Mouse (Mus musculus) hindbrain, embryonic 16.5 days (tissue): ENCODE data around the gene Ddx56. TPM values are rescaled to one million over a fixed set of nuclear protein-coding genes. Genes with fewer than 3 reads are reported as not detected.

ENCODE experiments used
- ATAC-seq: fragments of 200-750 bp; cut with Nextera tagmentation; 2 replicates; pipeline ENCODE4 v1.8.0; 2017; ENCODE audit warnings: moderate TSS enrichment, moderate library complexity
- H3K27ac ChIP-seq: fragments of 300-500 bp; sonication (generic); 2 replicates; pipeline ENCODE4 v1.5.1; 2014; ENCODE audit warnings: low read depth, mild to moderate bottlenecking, control low read depth, low read length, moderate library complexity
- H3K27me3 ChIP-seq: fragments of 300-500 bp; sonication (generic); replicated peaks from 2 replicates; pipeline ENCODE4 v1.6.1; 2014; ENCODE audit warnings: low read length; ENCODE audit not compliant: control insufficient read depth, insufficient read depth
- H3K36me3 ChIP-seq: fragments of 300-500 bp; sonication (generic); 2 replicates; pipeline ENCODE4 v1.6.1; 2014; ENCODE audit warnings: mild to moderate bottlenecking, low read length, moderate library complexity, mixed read lengths; ENCODE audit not compliant: control insufficient read depth, insufficient read depth
- H3K4me1 ChIP-seq: fragments of 300-500 bp; sonication (generic); 2 replicates; pipeline ENCODE4 v1.6.1; 2014; ENCODE audit warnings: low read depth, low read length; ENCODE audit not compliant: control insufficient read depth, insufficient read depth
- H3K4me2 ChIP-seq: fragments of 300-500 bp; sonication (generic); 2 replicates; pipeline ENCODE4 v1.6.1; 2014; ENCODE audit warnings: mild to moderate bottlenecking, low read length, control low read depth, moderate library complexity
- H3K4me3 ChIP-seq: fragments of 300-500 bp; sonication (generic); 2 replicates; pipeline ENCODE4 v1.5.1; 2014; ENCODE audit warnings: mild to moderate bottlenecking, low read length, control low read depth, moderate library complexity
- H3K9ac ChIP-seq: fragments of 300-500 bp; sonication (generic); 2 replicates; pipeline ENCODE4 v1.6.1; 2014; ENCODE audit warnings: low read depth, mild to moderate bottlenecking, control low read depth, low read length, moderate library complexity
- H3K9me3 ChIP-seq: fragments of 300-500 bp; sonication (generic); 2 replicates; pipeline ENCODE4 v1.6.1; 2014; ENCODE audit warnings: mild to moderate bottlenecking, low read length, moderate library complexity; ENCODE audit not compliant: control insufficient read depth
- WGBS: fragments of 180-500 bp; shearing (Covaris S2); extraction: QIAGEN DNeasy Blood & Tissue Kit; methylation state at CpG from one replicate; pipeline ENCODE4 v1.1.7; 2014; 5-methylcytosine and 5-hydroxymethylcytosine counted together
- polyA plus RNA-seq: library from polyadenylated mRNA; unstranded; fragments of >200 nt; fragmentation: Nextera tagmentation; extraction: Ambion mirVana; gene quantifications from 2 replicates; pipeline ENCODE4 v1.2.1, GENCODE M21; 2015

Ddx56 gene
- 69.5 and 71.3 TPM in 2 replicates for polyA plus RNA-seq

DNA sequence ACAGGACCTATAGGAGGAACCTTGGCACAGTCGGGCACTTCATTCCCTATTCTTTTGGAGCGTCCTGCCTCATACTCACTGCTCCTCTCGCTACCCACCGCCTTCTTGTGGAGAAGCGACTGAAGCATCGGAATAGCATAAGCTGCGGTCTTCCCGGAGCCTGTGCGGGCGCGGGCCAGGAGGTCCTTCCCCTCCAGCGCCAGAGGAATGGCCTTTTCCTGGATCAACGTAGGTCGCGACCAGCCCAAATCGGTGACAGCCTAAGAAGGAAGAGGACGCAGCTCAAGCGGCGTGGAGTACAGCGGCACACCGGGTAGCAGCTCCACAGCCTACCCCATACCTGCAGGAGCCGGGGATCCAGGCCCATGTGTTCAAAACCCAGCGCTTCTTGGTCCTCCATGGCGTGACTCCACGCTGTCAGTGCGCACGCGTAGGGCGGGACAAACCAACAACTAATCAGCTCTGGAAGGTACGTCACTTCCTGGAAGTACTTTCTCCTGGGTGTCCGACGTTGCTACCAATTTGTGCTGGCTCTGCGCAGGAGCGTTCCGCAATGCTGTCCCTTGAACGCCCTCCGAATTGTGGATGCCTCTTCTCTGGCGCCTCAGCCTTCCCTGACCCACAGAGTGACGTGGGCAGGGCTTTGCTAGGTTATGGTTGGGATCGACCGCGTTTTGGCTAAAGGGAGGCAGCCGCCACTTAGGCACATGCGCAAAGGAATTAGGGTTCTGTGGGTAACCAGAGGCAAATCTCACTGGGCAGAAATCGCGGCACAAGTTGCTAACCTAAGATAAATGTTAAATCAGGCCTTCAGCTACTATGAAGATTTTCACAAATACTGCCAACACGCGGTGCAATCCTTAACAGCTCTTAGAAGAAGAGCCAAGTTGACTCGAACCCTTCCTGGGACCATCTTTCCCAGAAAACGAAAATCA, at the start of gene Ddx56:
TSS of gene Ddx56 (minus strand) at position 453 of the 935 bp plus-strand sequence.
- Histone ChIP-seq H3K9me3 (no peaks in the 10 kb centered on the region), H3K27me3 (no peaks in the 10 kb centered on the region), H3K4me3 (peak within 1 kb of the TSS; percentile 64), H3K4me1 (peaks cover 16% of the 10 kb centered on the region), H3K36me3 (peaks cover 22% of the 10 kb centered on the region), H3K4me2 (peak within 1 kb of the TSS; percentile 90), H3K9ac (peak within 1 kb of the TSS; percentile 74), H3K27ac (peak within 1 kb of the TSS; percentile 94)
- peak; percentile 98 for ATAC-seq
- 2% methylated on average over 50 of the region's 50 CpGs for WGBS

DNA sequence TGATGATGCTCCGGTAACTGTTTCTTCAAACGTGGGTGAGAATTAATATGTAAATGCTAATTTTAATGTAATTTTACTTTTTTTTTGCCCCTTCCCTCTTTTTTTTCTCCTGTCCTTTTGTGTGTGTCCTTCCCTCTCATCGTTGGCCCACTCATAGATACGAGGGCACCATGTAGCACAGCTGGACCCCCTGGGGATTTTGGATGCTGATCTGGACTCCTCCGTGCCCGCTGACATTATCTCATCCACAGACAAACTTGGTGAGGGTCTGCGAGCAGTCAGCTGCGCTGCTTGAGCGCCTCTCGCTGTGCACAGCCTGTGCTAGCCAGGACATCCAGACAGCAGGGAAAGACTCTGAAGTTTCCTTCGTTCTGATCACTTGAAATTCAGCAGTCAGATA, 49.2 kb upstream of the Ddx56 start:
- no peak overlapping the region for H3K4me3 ChIP-seq
- no peaks in the 10 kb centered on the region for H3K9me3 ChIP-seq
- H3K27me3 ChIP-seq, result no peaks in the 10 kb centered on the region
- no peak overlapping the region for H3K27ac ChIP-seq
- peaks cover 13% of the 10 kb centered on the region for H3K36me3 ChIP-seq
- H3K9ac ChIP-seq, result no peak overlapping the region
- H3K4me1 ChIP-seq, result no peaks in the 10 kb centered on the region
- no peak for ATAC-seq
- 74% methylated on average over 11 of the region's 11 CpGs for WGBS
- H3K4me2 ChIP-seq, result no peak overlapping the region

DNA sequence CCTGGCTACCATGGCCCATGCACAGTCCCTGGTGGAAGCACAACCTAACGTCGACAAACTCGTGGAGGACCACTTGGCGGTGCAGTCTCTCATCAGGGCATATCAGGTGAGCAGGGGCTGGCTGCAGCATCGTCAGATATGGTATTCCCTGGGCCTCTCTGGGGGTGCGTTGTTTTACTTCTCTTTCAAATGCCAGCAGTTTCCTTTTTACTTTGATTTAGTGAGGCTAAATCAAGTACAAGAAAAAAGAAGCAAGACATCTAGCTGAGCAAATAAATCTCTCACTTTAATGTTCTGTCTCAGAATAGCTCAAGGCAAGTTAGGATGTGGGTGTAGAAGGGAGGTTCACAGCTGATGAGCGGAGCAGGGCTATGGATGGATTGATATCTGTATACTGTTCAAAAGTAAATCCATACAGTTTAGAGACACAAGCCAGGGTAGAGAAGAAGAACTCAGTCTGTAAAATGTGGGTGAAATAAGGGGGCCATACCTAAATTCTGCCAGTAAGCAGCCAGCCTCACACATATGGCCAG, 46.4 kb upstream of the Ddx56 start:
- Histone ChIP-seq H3K27me3 (no peaks in the 10 kb centered on the region), H3K4me3 (no peak overlapping the region), H3K4me1 (no peaks in the 10 kb centered on the region), H3K9me3 (no peaks in the 10 kb centered on the region), H3K9ac (no peak overlapping the region), H3K4me2 (no peak overlapping the region), H3K36me3 (peaks cover 17% of the 10 kb centered on the region), H3K27ac (no peak overlapping the region)
- no peak for ATAC-seq
- 87% methylated on average over 7 of the region's 7 CpGs for WGBS

DNA sequence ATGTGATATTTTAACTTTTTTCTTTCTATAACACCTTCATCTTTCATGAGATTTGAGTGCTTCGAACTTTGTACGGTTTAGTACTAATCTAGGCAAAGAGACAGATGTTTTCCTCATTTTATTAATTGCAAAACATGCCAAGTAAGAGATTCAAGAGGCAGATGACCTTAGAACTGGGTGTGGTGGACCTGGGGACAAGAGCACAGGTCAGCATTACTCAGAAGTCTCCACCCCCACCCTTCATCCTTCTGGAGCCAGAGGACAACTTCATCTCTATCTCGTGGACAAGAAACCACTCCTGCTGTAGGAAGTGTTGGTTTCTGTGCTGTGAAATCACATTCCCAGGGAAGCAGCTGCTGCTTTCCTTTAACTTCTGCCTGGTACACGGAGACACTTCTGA, 40.6 kb upstream of the Ddx56 start:
- no peak overlapping the region for H3K27ac ChIP-seq
- H3K9ac ChIP-seq, result no peak overlapping the region
- no peaks in the 10 kb centered on the region for H3K27me3 ChIP-seq
- H3K36me3 ChIP-seq, result peaks cover 4% of the 10 kb centered on the region; the same call in 1 of the 2 replicates
- no peak for ATAC-seq
- 92% methylated on average over 4 of the region's 4 CpGs for WGBS
- no peaks in the 10 kb centered on the region for H3K4me1 ChIP-seq
- no peaks in the 10 kb centered on the region for H3K9me3 ChIP-seq
- H3K4me3 ChIP-seq, result no peak overlapping the region
- H3K4me2 ChIP-seq, result no peak overlapping the region

DNA sequence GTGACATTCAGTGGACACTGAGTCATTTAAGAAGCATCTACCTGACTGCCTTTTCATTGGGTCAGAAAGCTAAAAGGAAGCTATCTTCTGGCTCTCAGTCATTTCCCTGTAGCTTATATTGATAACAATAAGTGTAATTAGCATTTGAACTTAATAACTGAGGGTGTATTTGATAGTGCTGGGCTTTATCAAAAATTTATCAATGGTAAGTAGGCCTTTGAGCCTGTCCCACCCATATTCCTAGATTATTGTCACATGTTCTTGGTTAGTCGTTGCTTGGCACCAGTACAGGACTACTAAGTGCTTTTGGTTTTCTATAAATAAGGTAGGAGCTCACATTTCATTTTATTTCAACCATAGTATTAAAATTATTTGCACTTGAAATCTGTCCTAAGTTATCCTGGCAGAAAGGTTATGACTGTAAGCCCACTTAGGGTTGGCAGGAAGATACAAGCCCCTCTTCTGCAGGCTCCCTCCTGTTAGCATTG, 38.4 kb upstream of the Ddx56 start:
- Histone ChIP-seq H3K36me3 (peaks cover 7% of the 10 kb centered on the region; the same call in 1 of the 2 replicates), H3K9me3 (no peaks in the 10 kb centered on the region), H3K4me1 (no peaks in the 10 kb centered on the region), H3K4me3 (no peak overlapping the region), H3K4me2 (no peak overlapping the region), H3K9ac (no peak overlapping the region), H3K27ac (no peak overlapping the region), H3K27me3 (no peaks in the 10 kb centered on the region)
- ATAC-seq, result no peak
- 91% methylated on average over 1 of the region's 1 CpGs for WGBS

DNA sequence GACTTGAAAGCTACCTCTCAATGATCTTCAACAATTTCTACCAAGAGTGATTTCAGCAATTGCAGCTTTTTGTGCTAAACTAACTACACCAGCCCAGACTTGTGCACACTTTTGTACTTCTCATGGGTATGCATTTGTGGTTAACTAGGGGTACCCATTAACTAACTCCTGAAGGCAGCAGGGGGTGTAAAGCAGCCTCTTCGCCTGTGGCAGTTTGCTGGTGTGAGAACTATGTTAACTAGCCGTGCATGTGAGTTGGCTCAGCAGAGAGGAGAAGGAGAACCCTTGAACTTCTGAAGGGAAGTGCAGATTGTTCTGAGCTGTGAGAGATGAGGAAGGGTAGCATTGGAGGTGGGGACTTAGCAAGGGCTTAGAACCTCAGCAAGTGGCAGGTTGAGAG, 35.2 kb upstream of the Ddx56 start:
- Histone ChIP-seq H3K4me3 (no peak overlapping the region), H3K9me3 (no peaks in the 10 kb centered on the region), H3K27me3 (no peaks in the 10 kb centered on the region), H3K4me1 (no peaks in the 10 kb centered on the region), H3K27ac (no peak overlapping the region), H3K36me3 (peaks cover 13% of the 10 kb centered on the region), H3K4me2 (no peak overlapping the region), H3K9ac (no peak overlapping the region)
- WGBS, result 87% methylated on average over 2 of the region's 2 CpGs
- no peak for ATAC-seq

DNA sequence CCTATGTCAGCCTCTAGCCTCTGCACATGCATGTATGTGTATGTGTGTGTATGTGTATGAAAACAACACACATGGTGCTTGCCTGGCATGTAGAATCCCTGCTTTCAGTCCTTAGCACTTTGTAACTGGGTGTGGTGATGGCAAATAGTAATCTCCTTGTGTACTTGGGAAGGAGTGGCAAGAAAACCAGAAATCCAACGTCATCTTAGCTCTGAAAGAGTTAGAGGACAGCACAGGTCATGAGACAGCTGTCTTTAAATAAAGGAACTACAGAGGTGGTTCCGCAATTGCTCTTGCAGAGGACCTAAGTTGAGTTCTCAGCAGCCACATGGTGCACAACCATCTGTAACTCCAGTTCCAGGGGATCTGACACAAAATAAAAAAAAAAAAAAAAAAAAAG, 31.9 kb upstream of the Ddx56 start:
- Histone ChIP-seq H3K36me3 (peaks cover 17% of the 10 kb centered on the region), H3K27ac (no peak overlapping the region), H3K4me1 (no peaks in the 10 kb centered on the region), H3K27me3 (no peaks in the 10 kb centered on the region), H3K9me3 (no peaks in the 10 kb centered on the region), H3K4me2 (no peak overlapping the region), H3K9ac (no peak overlapping the region), H3K4me3 (no peak overlapping the region)
- WGBS, result 88% methylated on average over 2 of the region's 2 CpGs
- ATAC-seq, result no peak

DNA sequence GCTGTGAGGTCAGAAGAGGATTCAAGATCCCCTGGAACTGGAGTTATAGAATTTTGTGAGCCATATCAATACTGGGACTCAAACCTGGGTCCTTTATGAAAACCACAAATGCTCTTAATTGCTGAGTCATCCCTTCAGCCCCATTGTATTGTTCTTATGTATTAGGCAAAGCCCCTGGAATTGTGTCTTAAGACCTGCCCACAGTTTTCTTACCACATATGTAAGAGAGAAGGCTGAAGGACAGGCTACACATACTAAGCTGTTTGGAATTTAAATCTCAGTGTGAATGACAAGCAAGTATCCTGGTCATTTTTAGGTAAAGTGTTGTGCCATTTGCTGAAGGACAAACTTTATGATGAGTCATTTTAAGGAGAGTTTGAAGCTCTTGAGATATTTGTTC, 28.5 kb upstream of the Ddx56 start:
- Histone ChIP-seq H3K9me3 (no peaks in the 10 kb centered on the region), H3K9ac (no peak overlapping the region), H3K27ac (no peak overlapping the region), H3K4me2 (no peak overlapping the region), H3K4me3 (no peak overlapping the region), H3K36me3 (peaks cover 15% of the 10 kb centered on the region), H3K4me1 (peaks cover 5% of the 10 kb centered on the region), H3K27me3 (no peaks in the 10 kb centered on the region)
- ATAC-seq, result no peak

DNA sequence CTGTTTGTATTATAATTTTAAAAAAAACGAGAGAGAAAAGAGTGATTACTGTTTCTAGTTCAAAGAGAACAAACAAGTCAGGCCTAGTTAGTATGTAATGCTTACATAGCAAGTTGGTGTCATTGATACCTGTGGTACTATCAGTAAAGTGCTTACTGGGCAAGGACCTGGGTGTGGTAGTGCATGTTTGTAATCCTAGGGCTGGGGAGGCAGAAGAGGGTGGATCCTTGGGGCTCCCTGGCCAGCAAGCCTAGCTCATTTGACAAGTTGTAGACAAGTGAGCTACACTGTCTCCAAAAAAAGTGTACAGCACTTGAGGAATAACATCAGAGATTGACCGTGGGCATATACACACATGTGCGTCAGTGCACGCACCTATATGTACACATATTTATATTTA, 27.1 kb upstream of the Ddx56 start:
- ATAC-seq, result no peak
- WGBS, result 97% methylated on average over 4 of the region's 4 CpGs
- no peak overlapping the region for H3K9ac ChIP-seq

More for the DNA sequence above, 27.1 kb upstream of the Ddx56 start:
- Histone ChIP-seq H3K4me3 (no peak overlapping the region), H3K4me2 (no peak overlapping the region), H3K27me3 (no peaks in the 10 kb centered on the region), H3K4me1 (peaks cover 5% of the 10 kb centered on the region), H3K36me3 (peaks cover 15% of the 10 kb centered on the region), H3K27ac (no peak overlapping the region), H3K9me3 (no peaks in the 10 kb centered on the region)
